Mouse (Mus musculus) T-helper 17 cell (primary cell): ENCODE measurements around the gene Tbc1d30.

ENCODE experiments used
- in situ Hi-C, 2 experiments: fragments of 300-600 bp; cut with MboI, MseI; formaldehyde crosslinking; loops; 1 replicate in 1 of 2; 2 replicates in 1 of 2; pipeline ENCODE4 v1.15.1; 2025; ENCODE audit warnings: high pct_unique_total_duplicates in 2 of 2

Tbc1d30 gene

DNA sequence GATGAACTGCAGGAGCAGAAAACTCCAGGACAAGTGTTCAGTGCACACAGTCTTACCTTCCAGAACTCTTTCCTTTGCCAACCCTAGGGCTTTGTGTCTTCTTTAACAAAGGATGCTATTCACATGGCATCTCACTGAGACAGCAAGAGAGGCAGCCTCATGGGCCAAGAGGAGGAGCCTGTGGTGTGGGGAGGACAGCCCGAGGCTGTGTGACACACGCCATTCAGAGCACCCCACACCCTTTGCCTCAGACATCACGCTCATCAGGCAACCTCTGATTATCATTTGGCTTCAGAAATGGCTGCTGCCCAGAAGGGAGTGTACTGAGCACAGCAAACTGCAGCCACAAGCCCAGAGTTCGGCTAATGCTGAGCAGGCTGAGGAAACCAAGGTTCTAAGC lies 36.9 kb downstream of the Tbc1d30 start:
- in situ Hi-C loops, result loop anchor here in 1 of 2 experiments (5.0 kb wide), 1 partner anchor 1197 kb away; no protein-coding TSS in a partner anchor

DNA sequence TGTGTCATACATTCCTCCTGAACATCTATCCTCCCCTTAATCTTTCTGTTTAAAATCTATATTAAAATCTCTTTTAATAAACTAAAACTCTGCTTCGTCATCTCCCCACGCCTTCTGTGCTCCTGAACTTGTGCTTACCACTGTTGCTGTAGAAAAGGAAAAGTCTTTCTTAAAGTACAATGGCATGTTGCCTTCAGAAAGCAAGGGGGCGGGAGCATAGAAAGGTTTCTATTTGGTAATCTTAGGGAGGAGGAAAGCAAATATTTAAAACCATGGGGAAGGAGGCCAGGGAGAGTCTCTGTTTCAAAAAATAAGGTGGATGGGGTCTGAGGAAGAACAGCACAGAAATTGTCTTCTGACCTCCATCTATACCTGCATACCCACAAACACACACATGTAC lies 38.0 kb downstream of the Tbc1d30 start:
- in situ Hi-C loops, result loop anchor here in 1 of 2 experiments (5.0 kb wide), 1 partner anchor 1196 kb away; no protein-coding TSS in a partner anchor

DNA sequence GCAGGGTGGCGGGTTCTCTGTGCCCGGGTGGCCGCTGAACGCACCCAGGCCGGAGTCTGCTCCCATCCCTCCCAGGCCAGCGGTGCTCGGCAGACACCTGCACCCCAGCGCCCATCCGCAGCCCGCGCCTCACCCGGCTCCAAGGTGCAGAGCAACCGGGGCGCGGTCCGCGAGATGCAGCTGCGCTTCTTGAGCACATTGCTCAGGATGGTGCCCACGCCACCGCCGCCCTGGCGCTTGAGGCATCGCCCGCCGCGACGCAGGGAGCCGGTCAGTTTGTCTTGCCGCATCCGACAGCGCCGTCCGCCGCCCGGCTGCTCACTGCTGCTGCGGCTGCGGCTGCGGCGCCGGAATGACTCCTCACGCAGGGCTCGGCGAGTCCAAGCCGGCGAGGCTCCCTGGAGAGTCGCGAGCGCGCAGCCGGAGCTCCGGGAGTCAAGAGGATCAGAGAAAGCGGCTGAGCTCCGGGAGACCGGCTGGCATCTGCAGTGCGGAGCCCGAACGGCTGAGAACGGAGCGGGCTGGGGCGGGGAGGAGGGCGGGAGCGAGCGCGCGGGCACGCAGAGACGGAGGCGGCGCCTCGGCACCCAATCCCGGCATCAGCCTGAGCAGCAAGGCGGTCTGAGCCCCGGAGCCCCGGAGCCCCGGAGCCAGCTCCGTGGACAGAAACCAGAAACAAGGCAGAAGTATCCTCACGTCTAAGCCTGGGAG lies 40.4 kb downstream of the Tbc1d30 start:
- in situ Hi-C loops, result loop anchor here in 1 of 2 experiments (5.0 kb wide), 1 partner anchor 1193 kb away; no protein-coding TSS in a partner anchor

DNA sequence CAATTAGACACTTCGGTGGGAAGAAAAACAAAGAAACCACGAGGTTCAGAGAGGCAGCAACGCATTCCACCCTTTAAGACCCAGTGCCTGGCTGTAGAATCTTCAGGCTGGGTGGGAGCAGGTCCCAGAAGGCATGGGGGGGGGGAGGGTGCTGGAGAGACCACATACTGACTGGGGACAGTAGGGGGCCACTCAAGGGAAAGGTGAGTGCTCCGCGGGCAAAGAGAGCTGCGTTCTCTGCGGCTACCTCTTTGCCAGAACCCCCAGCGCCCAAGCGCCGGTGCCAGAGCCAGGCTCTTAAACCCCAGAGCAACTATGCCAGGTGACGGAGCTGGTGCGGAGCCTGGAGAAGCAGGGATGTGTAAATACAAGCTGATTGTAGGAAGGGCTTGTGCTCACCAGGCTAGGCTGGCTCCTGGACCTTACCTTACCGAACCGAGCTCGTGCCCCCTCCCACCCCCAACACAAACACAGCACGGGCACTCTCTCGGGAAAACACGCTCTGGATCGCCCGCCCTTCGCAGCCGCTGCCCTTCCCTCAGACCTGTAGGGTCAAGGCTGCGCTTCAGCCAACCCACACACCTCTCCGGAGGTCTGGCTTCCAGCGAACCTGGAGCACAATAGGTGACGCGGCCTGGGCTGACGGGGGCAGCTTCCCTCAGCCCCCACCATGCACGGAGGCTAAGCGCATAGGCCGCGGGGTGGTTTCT lies 41.1 kb downstream of the Tbc1d30 start:
- in situ Hi-C loops, result loop anchor here in 1 of 2 experiments (5.0 kb wide), 1 partner anchor 1193 kb away; no protein-coding TSS in a partner anchor

DNA sequence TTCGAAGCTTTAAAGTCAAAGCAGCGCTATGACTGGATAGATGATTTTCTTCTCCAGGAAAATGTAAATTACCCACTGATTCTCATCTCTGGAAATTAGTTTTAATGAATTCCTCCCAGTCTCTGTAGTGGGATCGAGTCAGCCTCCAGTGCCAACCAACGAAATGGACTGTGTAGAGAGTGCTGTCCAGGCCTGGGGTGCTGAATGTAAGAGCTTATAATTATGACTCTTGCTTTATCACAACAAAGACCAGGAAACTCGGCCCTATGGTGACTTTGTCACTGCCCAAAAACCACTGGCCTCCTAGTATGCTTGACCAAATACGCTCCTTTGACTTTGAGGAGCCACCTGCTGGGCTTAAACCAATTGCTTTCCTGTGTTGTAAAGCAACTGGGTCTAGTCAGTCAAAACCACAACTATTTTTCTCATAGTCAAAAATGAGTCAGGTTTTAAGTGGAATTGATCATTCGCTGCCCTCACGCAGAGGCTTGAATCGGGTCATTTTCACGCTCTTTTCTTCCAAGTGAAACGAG lies 41.9 kb downstream of the Tbc1d30 start:
- in situ Hi-C loops, result no loop called here

DNA sequence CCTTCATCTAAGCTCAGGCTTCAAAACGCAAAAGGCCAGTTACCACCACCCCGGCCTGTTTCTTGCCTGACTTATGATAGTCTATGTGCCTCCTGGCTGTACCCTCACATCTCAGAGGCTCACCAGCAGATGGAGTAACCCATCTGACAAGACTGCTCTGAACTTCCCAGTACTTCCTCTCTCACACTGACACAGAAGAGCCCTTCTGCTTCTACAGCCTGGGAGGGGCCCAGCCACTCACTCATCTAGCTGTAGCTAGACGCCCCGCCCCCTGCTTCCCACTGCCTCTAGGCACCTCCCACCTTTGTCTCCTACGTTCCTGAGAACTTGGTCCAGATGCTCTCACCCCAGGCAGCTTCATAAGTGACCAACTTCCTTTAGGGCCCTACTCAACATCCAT lies 45.6 kb downstream of the Tbc1d30 start:
- in situ Hi-C loops, result no loop called here

DNA sequence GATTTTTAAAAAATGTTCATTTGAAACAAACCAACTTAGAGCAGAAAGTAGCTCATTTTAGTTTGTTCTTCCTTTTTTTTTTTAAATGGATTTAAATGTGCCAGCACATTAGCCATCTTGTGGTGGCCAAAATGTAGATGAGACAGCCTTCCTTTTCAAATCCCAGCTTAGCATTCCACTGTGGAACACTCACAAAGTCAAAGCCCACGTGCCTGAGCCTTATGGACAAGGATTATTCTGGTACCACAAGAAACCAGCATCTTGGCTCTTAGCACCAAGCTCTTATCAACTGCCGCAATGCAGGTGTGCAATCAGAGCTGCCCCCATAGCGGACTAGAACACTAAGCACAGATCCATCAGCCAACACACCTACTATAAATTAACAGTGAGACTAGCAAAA lies 47.5 kb downstream of the Tbc1d30 start:
- in situ Hi-C loops, result no loop called here

DNA sequence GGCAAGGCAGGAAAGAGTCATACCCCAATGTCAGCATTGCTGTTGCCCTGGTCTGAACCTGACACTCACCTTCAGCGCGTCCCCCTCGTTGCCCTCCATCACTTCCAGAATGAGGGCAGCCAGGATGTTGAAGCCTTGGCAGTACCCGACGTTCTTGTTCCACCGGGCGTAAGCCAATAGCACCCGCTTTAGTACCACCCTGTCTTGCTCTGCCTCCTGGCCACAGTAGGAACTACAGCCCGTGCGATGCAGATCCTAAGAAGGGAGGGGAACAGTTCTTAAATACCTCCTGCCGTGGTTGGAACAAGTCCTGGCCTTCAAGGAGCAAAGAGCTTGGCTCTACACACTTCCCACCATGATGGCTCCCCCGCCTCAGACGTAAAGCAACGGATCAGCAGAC lies 49.2 kb downstream of the Tbc1d30 start:
- in situ Hi-C loops, result no loop called here

DNA sequence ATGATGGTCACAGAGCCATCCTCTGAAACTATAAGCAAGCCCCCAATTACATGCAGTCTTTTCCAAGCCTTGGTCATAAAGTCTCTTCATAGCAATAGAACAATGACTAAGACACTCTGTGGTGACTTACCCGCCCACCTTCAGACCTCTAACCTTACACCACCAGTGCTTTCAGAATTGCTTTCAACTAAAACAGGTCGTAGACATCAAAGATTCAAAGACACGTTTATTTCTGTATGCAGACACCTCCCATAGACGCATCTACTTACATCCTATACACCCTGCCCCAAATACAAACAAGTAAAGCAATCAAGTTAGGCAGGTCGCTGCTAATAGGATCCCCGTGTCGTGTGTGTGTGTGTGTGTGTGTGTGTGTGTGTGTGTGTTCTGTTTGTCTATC lies 50.4 kb downstream of the Tbc1d30 start:
- in situ Hi-C loops, result no loop called here

DNA sequence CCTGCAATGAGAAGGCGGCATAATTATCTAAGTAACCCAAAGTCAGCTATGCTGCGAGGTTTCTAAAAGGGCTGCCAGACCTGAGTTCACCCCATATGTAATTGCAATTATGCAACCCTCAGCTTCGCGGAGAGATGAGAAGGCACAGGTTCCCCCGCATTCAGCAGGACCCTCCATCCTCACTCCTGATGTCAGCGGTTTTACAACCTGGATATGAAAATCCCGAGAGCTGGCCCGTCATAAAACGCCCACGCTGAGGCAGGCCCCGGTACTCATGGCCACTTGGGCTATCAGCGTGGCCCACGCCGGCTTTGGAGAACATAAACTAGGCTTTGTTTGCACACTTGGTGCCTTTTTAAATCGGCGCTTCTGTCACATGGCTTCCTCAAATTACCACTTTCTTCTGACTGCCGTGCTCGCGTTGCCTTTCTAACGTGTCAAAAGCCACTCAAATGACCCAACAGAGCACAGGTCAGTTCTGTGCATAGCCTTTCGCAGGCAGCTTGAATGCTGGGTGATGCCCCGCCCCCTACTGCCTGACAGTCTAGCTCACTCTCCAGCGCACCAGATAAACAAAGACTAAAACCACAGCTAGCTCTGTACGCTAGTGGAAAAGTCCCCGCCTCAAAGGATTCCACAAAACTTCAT lies 53.9 kb downstream of the Tbc1d30 start:
- in situ Hi-C loops, result no loop called here

DNA sequence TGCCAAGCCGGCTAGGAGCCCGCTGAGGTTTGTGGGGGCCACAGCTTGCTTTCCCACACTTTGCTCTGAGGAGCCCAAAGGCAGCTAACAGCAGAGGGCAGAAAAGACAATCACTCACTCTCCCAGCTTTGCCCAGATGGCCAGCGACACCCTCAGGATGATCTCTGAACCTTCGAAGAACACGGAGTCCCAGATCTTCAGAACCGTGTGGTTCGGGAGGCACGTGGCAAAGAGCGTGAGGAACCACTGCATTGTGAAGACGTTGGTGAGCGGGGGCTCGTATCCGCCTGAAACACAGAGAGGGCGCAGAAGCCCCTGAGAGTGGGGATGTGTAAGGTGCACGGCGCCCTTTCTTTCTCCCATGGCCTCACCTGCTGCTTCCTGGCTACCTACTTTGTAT lies 56.6 kb downstream of the Tbc1d30 start:
- in situ Hi-C loops, result no loop called here

DNA sequence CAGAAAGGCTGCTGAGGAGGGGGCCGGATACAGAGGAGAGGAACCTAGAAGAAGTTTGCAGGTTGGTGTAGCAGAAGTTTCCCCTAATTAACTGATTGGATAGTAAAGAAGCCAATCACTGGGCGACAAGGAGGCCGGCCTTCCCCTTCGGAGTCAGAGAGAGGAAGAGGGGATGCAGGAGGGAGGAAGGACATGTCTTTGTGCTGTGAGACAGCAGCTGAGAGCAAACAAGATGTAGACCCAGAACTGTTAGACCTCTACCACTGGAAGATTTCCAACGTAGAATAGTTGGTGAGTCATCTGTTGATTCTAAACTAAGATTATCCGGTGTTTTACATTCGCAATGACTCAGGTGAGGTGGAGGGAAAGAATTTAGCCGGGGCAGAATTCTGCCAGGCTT lies 57.2 kb downstream of the Tbc1d30 start:
- in situ Hi-C loops, result no loop called here

DNA sequence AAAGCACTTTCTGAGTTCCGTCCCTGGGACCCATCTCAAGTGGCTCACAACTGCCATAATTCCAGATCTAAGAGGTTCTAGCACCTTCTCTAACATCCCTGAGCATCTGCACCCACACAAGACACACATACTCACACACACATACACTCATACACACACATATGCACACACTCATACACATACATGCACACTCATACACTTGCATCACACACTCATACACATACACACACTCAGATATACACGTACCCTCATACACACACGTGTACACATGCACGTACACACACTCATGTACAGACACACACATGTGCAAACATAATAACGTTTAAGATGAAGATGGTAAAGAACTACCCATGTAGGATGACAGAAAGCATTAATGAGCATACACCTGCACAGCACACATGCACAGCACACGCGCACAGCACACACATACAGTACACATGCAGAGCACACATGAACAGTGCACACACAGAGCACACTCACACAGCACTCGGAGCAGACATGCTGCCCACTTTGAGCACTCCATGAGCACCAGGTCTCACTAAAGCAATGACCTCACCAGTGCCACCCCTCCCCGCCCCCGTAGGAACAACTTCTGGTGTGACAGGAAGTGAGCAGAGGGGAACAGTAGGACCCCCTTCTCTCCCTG lies 59.7 kb downstream of the Tbc1d30 start:
- in situ Hi-C loops, result no loop called here

DNA sequence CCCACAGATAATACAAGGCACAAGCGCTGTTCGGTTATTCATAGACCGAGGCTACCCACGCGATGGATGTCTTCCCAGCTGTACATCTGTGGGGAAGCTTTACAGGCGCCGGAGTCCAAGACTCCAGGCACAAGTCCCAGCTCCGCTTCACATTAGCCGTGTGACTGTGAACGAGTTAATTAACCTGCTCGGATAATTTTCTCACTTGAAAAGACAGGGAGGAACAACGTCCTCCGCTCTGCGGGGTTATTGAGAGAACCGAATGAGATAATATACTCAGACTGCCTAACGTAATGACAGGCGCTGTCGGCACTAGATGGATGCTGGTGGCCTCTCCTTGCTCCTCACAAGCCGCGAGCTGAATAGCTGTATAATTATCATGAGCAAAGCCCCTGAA lies 60.4 kb downstream of the Tbc1d30 start:
- in situ Hi-C loops, result no loop called here

DNA sequence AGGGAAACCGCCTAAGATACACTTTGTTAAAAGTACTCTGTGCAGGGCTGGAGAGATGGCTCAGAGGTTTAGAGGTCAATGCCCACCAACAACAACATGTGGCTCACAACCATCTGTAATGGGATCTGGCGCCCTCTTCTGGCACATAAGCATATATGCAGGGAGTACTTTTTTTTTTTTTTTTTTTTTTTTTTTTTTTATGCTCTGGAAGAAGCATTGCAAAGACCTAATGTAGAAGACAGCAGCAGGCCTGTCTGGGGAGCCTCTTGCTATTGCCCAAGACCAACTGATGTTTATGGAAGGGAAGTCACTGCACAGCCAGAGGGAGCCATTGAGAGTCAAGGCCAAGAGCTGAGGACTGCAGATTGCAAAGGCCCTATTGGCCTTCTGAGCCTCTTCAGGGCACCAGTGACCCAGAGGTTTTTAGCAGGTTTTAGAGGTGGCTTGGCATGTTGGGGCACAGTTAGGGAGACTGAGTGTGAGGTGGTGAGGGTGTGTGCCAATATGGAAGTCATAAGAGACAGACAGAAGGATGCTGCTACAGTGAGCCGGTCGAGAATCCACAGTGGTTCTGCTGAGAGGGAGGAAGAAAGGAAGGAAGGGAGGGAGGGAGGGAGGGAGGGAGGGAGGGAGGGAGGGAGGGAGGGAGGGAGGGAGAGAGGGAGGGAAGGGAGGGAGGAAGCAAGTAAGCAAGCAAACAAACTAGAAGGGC lies 61.0 kb downstream of the Tbc1d30 start:
- in situ Hi-C loops, result no loop called here

DNA sequence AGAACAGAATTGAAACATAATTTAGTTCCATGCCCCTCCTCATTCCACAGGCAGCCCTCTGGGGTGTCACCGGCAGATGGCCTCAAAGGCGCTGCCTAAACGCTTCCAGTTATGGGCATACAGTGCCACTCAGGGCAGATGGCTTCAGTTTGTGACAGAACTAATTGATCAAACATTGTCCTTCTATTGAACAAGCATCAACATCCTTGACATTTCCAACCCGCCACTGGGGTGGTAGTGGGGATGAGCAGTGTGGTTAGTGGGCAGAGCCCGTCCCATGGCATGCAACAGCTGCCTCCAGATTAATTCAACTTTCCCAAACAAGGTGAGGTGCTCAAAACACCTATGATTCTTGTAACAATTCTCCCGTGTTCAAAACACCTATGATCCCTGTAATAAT lies 68.2 kb downstream of the Tbc1d30 start:
- in situ Hi-C loops, result no loop called here

DNA sequence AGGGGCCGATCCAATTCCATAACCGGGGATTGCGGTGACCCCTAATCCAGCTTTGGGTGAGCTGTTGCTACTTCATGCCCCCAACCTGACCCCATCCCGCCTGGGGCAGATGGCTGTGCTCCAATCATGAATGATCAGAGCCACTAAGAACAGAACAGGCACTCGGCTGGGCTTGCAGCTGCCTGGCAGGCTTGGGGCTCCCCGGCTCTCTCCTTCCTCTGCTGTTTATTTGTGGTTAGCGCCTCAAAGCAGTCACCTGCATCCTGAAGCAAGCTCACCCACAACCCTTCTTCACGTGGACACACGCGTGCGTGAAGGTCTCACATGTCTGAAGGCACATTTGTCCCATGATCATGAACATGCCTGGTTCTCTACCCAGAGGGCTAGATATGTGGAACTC lies 68.6 kb downstream of the Tbc1d30 start:
- in situ Hi-C loops, result no loop called here

DNA sequence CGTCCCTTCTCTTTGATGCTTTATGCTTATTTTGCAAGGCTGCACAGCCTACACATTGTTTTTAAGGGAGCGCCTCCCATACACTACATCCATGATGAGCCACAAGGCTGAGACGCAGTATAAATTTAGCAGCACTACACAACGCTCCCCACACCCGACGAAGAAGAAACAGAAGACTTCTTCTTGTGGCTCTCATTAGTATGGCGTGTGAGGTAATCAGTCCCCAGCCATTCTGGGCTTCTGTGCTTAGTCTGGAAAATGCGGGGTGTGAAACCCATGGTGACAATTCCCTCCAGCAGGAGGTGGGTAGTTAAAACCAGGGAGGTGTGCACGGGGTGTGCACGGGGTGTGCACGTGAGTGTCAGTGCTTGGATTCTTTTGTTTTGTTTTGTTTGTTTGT lies 70.1 kb downstream of the Tbc1d30 start:
- in situ Hi-C loops, result no loop called here

DNA sequence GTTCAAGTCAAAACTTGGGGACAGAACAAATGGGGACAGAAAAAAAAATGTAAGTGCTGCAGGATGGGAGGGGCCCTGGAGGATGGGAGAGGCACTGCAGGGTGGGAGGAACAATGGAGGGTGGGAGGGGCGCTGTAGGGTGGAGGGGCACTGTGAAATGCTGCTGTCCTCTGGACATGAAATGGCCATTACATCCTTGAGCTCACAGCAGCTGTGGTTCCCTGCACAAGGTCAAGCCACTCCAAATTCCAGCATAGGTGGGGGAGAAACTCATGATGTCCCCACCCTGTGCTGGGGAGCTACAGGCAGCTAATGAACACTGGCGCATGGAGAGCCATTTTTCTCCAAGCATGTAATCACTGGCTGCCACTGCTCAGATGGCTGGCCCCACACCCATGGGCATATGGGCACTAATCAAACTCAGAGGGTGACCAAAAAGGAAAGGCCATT lies 74.0 kb downstream of the Tbc1d30 start:
- in situ Hi-C loops, result no loop called here

DNA sequence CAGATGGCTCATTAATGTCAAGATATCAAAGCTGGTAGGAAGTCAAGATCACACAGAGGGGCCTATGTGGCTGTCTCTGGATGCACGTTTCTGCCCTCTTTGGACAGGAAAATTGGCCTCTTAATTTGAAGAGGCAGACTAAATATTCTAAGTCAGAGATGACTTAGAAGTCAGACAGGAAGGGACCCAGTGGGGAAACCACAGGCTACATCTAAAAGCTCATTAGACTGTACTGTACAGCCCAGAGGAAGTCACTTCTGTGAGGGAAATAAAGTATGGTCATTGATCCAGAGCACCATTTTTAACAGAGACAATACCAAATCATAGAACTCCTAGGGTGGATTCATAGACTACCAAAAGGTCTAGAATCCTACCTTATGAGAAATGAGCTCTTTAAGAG lies 76.1 kb downstream of the Tbc1d30 start:
- in situ Hi-C loops, result loop anchor here in 1 of 2 experiments (25.0 kb wide), 2 partner anchors 963 to 1063 kb away; partner anchors contain the start of genes Irak3 and Tmbim4

DNA sequence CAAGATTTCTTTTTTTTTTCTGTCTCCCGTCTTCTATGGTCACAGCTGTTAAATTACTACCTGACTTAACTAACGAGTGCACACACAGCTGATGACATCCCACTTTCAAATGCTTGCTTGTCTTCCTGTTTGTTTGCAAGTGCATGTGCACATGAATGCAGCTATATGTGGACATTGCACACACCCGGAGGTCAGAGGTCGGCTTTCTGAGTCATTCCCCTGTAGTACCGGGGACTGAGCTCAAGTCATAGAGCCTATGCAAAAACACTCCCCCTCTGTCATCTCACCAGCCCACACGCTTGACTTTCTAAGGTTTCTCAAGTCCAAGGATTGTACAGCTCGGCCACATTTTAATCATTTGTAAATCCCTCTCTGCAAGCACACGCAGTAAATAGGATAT lies 80.1 kb downstream of the Tbc1d30 start:
- in situ Hi-C loops, result loop anchor here in 1 of 2 experiments (25.0 kb wide), 2 partner anchors 959 to 1059 kb away; partner anchors contain the start of genes Irak3 and Tmbim4
